Mouse (Mus musculus): ENCODE results near the gene Gm9999.
"Not testable (repeated sequence)": the region's sequence is repeated elsewhere in the genome, so short reads cannot be mapped to it uniquely, and the experiment has no call there.

The Gm9999 gene

GRCm38 (mm10) chr7:47026899-47027298 lies 43.5 kb downstream of the Gm9999 start:
- not testable (repeated sequence) for DNase-seq (ENCODE audit: low read depth, low spot score)

DNA sequence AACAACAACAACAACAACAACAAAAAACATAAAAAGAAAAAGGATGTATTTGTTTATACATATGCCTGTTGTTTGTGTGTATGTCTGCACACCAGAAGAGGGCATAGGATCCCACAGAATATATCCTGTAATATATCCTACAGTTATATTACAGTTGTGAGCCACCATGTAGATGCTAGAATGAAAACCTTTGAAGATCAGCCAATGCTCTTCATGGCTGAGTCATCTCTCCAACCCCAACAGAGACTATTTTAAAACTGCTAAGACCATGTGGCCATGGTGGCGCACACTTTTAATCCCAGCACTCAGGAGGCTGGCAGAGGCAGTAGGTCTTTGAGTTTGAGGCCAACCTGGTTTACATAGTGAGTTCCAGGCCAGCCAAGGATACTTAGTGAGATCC lies 44.1 kb downstream of the Gm9999 start:
- no peak for DNase-seq (ENCODE audit: low read depth, low spot score)

- DNase-seq (ENCODE audit: low read depth, low spot score), result no peak
Observed at GRCm38 (mm10) chr7:47030517-47031193, 47.3 kb downstream of the Gm9999 start.

DNA sequence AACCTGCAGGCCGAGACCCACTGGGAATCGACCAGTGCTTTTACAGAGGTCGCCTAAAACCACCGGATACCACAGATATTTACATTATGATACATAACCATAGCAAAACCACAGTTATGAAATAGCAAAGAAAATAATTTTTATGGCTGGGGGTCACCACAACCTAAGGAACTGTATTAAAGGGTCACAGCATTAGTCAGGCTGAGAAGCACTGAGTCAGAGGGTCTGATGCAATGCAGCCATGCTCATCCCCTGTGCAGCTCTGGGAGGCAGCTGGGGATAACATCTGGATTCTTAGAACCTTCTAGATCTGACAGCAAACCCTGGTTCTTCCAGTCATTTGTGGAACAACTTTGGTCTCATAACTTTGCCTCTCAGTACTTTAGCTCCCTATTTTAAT lies 48.0 kb downstream of the Gm9999 start:
- DNase-seq (ENCODE audit: low read depth, low spot score), result no peak

GRCm38 (mm10) chr7:47034785-47035384 lies 51.5 kb downstream of the Gm9999 start:
- no peak for DNase-seq (ENCODE audit: low read depth, low spot score)

GRCm38 (mm10) chr7:47035426-47035825 lies 52.0 kb downstream of the Gm9999 start:
- DNase-seq (ENCODE audit: low read depth, low spot score), result no peak

Measured in retina, adult 2 months (tissue).